Mouse (Mus musculus) layer of hippocampus, postnatal 14 days (tissue): Measurements from ENCODE around the gene Vgf. TPM values are rescaled to one million over a fixed set of nuclear protein-coding genes. Genes with fewer than 3 reads are reported as not detected.

Source experiments
- DNase-seq, 2 experiments: peaks; one replicate each; pipeline ENCODE4 v3.0.0; 2021 to 2022; ENCODE audit warnings: low spot score in 2 of 2, mixed read lengths in 1 of 2
- total RNA-seq, 2 experiments: library from RNA; stranded (reverse); gene quantifications; 2 replicates each; pipeline ENCODE4 v1.2.3; 2021

The Vgf gene
- total RNA-seq, 2 experiments from 2014 or later = 285 to 318 TPM

- DNase-seq = peak; percentile 96
These were observed 3.6 kb downstream of the Vgf start for GRCm38 (mm10) chr5:137029643-137030415.

- peak in 1 of 2 experiments; percentile 63 for DNase-seq
These were observed 4.2 kb downstream of the Vgf start for GRCm38 (mm10) chr5:137030416-137030810.

- DNase-seq = no peak
These were observed 5.2 kb downstream of the Vgf start for GRCm38 (mm10) chr5:137031076-137032032.

- peak; percentile 45 to 62 for DNase-seq
These were observed 5.8 kb downstream of the Vgf start for GRCm38 (mm10) chr5:137032033-137032421.

GRCm38 (mm10) chr5:137032641-137033074 lies 6.5 kb downstream of the Vgf start:
- peak in 1 of 2 experiments; percentile 84 for DNase-seq

GRCm38 (mm10) chr5:137036211-137036610 lies 10.0 kb downstream of the Vgf start:
- no peak for DNase-seq

GRCm38 (mm10) chr5:137039453-137039852 lies 13.3 kb downstream of the Vgf start:
- DNase-seq = no peak

- no peak for DNase-seq
These were observed 15.2 kb downstream of the Vgf start for GRCm38 (mm10) chr5:137041442-137041841.

- DNase-seq = no peak
These were observed 17.8 kb downstream of the Vgf start for GRCm38 (mm10) chr5:137043997-137044396.

GRCm38 (mm10) chr5:137045402-137046323 lies 19.5 kb downstream of the Vgf start, which contains the start of gene Ap1s1:
TSS of gene Ap1s1 (minus strand) at chr5:137046135.
- peak; percentile 96 to 98 for DNase-seq

- no peak for DNase-seq
These were observed 20.1 kb downstream of the Vgf start for GRCm38 (mm10) chr5:137046324-137046718.

GRCm38 (mm10) chr5:137046991-137047390 lies 20.8 kb downstream of the Vgf start:
- DNase-seq = no peak

GRCm38 (mm10) chr5:137051125-137051524 lies 24.9 kb downstream of the Vgf start:
- no peak for DNase-seq

GRCm38 (mm10) chr5:137051914-137052505 lies 25.8 kb downstream of the Vgf start:
- peak in 1 of 2 experiments; percentile 36 for DNase-seq

- no peak for DNase-seq
These were observed 28.1 kb downstream of the Vgf start for GRCm38 (mm10) chr5:137054299-137054698.

GRCm38 (mm10) chr5:137054873-137055272 lies 28.7 kb downstream of the Vgf start:
- DNase-seq = no peak

- no peak for DNase-seq
These were observed 35.8 kb downstream of the Vgf start for GRCm38 (mm10) chr5:137061809-137062481.

- no peak for DNase-seq
These were observed 36.4 kb downstream of the Vgf start for GRCm38 (mm10) chr5:137062601-137063000.

GRCm38 (mm10) chr5:137065454-137065853 lies 39.3 kb downstream of the Vgf start:
- no peak for DNase-seq

- DNase-seq = no peak
These were observed 39.7 kb downstream of the Vgf start for GRCm38 (mm10) chr5:137065923-137066322.
